Mouse (Mus musculus): Measurements from ENCODE around the gene Slk.

Gene Slk

DNA sequence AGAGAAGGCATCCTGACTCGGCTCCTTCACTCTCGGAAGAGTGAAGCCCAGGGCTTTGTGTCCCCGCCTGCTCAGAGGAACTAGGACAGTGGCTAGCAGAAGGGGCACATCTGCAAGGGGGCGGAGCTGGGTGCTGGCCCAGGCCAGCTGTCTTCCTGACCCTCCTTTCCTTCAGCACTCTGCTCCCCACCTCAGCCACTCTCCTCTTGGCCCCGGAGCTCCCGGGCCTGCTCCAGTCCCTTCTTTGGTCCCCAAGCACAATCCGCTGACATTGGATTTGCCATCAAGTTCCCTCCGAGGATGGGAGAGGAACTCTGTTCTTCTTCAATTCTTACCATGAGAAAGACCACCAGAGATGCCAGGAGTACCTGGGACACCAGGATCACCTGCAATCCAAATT, 72.8 kb downstream of the Slk start:
- DNase-seq (ENCODE audit: low spot score), result no peak

DNA sequence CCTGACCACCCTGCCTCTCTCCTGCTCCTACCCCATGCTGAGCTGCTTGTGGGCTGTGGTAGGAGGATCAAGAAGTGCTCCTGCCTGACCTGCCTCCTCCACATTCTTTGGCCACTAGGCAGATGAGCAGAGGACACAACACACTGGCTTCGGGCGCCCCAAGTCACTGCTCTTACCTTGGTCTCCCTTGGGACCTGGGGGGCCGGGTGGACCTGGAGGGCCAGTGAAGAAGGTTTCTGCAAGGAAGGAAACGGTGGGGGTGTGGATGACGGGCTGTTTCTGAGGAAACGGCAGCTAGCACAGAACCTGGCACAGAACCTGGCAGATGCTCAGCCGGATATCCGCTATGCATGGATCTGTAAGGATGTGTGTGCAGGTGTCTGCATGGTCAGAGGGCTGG, 73.7 kb downstream of the Slk start:
- DNase-seq (ENCODE audit: low spot score), result no peak

DNA sequence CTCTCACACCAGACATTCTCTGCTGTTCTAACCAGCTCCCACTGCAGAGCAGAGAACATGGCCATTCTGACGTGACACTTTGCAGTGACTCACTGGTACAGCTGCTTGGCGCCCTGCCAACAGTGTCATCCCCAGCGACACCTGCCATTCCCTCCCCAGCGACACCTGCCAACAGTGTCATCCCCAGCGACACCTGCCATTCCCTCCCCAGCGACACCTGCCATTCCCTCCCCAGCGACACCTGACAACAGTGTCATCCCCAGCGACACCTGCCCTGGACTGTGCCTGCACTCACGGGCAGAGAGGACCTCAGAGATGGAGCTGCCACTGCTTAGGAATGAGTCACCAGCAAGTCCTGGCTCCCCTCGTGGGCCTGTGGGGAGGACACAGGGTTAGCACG, 75.4 kb downstream of the Slk start:
- DNase-seq (ENCODE audit: low spot score), result no peak

DNA sequence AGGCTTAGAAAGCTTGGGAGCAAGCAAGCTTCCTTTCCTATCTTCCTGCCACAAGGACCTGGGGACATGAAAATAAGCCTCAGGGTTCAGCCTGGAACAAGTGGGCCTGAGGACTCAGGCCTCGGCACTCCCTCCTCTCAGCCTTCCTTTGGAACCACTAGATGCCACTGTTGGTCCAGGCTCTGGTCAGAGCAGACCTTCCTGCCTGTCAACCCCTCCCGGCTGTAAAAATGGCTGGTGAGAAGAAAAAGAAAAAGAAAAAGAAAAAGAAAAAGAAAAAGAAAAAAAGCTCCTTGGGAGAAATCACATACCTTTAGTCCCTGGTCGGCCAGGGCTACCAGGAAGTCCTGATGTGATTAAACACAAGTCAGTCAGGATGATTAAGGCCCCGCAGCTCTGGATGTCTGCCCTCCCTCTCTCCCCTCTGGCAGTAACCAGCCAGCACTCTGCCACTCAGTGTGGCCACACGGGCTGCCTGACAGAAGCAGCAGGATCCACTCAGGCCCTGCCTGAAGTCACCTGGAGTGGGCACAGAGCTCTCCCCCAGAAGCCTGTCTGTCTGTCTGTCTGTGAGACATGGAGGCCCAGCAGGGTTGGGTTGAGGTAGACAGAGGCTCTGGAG, 79.5 kb downstream of the Slk start:
- peak; percentile 85 for DNase-seq (ENCODE audit: low spot score)

DNA sequence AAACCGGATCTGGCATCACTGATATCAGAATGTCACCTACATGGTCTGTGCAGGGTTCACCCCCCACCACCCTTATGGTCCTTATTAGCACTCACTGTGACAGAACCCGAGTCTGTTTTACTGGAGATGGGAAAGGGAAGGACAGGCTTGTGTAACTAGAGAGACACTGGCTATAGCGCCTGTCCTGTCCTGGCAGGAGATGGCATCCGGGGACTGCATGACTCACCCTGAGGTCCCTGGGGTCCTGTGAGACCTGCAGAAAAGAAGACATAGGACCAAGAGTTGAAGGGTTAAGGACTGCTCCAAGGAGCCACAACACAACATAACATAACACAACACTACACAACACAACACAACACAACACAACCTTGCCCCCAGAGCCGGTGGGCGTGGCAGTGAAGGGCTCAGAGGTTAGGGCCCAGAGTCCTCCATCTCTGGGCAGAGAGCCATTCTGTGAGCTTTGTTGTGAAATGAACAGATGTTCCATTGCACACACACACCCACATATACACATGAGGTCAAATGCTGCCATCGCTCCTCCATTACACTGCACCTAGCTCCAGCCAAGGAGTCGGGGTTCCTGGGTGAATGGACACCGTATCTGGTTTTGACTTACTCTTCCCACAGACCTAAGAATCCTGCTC, 80.4 kb downstream of the Slk start:
- no peak for DNase-seq (ENCODE audit: low spot score)

DNA sequence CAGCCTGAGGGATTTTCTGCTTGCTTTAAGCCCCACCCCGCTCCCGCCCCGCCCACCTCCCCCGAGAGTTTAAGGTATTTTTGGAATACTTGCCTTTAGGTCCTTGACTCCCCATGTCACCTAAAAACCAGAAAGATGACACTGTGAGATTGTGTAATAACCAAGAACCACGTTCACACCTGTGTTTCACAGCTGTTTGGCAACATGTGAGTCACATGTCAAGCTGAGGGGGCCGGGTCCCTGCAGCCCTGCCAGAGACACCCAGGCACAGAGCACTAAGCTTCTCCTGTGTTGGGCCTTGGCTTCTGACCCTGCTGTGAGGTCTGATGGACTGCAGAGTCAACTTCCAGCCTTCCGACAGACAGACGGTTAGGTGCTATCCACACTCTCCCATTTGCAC, 88.1 kb downstream of the Slk start:
- DNase-seq (ENCODE audit: low spot score), result no peak

DNA sequence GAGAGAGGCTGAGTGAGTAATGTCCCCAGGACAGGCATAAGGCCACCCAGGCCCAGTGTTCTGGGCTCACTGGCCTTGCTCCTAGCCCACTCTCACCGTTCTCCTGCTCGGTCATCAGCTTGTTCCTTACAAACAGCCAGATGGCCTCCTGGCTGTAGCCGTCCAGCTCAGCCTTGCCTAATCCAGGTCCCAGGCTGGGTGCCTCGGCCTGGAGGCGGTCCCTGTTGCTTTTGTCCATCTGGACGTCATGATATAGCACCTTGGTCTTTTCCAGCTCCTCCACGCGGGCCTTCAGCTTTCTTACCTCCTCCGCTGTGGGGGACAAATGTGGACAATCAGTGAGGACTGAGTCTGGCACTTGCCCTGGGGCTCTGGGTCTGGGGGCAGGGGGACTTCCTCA, 88.9 kb downstream of the Slk start:
- DNase-seq (ENCODE audit: low spot score), result no peak

DNA sequence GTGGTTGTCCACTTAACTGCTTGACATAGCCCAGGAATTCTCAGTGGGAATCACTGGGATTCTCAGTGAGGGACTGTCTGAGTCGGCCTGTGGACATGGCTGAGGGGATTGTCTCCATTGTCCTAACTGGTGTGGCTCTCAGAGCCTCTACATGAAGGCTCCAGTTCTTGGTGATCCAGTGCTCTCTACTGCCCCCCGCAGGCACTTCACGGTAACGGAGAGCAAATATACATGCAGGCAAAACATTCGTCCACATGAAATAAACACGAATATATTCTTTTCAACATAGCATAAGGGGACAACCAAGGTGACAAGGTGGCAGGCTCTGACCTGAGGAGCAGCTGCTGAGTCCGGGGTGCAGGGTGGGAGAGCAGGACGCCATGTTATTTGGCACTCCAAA, 94.9 kb downstream of the Slk start:
- peak; percentile 64 for DNase-seq (ENCODE audit: low spot score)

DNA sequence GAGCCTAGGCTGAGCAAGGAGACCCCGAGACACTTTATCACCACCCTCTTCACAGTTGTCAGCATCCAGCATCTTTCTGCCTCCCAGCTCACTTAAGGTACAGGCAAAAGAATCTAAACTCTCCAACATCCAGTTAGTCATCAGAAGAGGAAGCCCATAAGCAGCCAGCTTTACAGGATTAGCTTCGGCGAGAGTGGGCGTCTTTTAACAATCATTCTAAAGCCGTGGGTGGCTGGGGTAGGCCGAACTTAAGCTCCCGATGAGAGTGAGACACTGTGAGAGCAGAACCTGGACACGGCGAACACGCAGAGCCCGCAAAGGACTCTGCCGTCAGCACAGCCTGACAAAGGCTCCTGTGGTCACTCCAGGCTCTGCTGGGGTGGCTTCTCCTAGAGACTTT, 99.2 kb downstream of the Slk start:
- no peak for DNase-seq (ENCODE audit: low spot score)

DNA sequence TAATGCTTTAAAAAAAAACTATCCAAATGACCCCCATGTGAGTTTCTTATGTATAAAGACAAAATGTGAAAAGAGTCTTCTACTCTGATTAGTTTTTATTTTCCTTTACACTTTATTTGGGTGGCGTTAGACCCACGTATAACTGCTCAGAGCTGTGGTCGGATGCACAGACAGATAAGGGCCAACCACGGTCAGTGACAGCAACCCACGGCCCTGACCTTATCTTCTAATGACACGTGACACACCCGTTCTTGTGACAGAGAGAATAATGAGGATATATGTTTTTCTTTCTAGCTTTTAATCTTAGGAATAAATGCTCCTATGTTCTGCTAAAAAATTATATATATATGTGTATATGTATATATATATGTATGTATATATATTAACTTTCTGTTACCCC, 110.1 kb downstream of the Slk start:
- DNase-seq (ENCODE audit: low spot score), result no peak

DNA sequence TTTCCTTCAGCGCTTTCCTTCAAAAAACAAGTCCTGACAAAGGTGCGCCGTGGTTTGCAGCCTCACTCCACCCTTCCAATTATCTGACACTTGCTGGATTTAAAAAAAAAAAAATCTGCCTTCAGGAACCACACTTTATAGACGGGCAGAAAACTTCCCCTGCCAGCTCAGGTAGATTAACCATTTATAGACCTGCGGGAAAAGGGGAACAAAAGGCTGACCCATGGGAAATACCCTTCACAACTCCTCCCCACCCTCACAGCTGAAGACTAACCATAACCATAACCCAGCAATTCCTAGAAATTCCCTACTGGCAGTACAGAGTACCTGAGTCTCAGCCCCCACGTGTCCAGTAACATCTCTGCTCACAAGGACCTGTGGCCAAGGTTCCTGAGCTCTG, 112.5 kb downstream of the Slk start, which contains the start of gene Col17a1:
Gene Col17a1, minus strand, starts transcription at position 101 of the 400 bp plus-strand sequence.
- DNase-seq (ENCODE audit: low spot score), result no peak

All from retina, embryonic 14.5 days (tissue).